Comparison of ENCODE assay signal across 9 mouse cellular contexts in genomic region chr11:54903339-54903738, GRCm38 (mm10). TPM values are rescaled to one million over a fixed set of nuclear protein-coding genes. Genes with fewer than 3 reads are reported as not detected.
DNase-seq lines count a peak whose midpoint lies in the region; ATAC-seq and TF ChIP-seq lines count a peak whose summit lies in the region.
"Had no signal": no experiment of that assay in that cellular context is flagged by ENCODE, and none has a peak within 500 bp of the region (broad histone marks: within the 10 kb centered on the region; RNA-seq: fewer than 3 reads in every experiment).

No protein-coding gene starts in this region.

- peaks cover 28% of the 10 kb centered on the region for H3K4me1 ChIP-seq in heart, embryonic 11.5 days (ENCODE audit: control insufficient read depth, insufficient read depth, low read length)
- H3K4me1 ChIP-seq in bone marrow macrophage, adult 2 months (ENCODE audit: control insufficient read depth, insufficient read depth, low read length): peaks cover 13% of the 10 kb centered on the region
- 0 out of 2 replicates have a peak, but pooled peaks cover 2% of the 10 kb centered on the region for H3K4me1 ChIP-seq in hindbrain, embryonic 11.5 days (replicated peaks; ENCODE audit: control insufficient read depth, insufficient read depth, low read length)
- H3K4me1 ChIP-seq in liver, postnatal 0 days (ENCODE audit: insufficient read depth): peaks cover 13% of the 10 kb centered on the region

- no peaks in the 10 kb centered on the region for H3K9me3 ChIP-seq in heart, embryonic 11.5 days (replicated peaks; ENCODE audit: control insufficient read depth, low read length)
- H3K9me3 ChIP-seq in hindbrain, embryonic 11.5 days (ENCODE audit: control insufficient read depth, low read length): no peaks in the 10 kb centered on the region
- H3K9me3 ChIP-seq in liver, postnatal 0 days (ENCODE audit: low read length): no peaks in the 10 kb centered on the region

- no peak for TF ChIP-seq CTCF in bone marrow macrophage, adult 2 months (IDR thresholded peaks at IDR 0.05; ENCODE audit: low read depth, low read length)
- TF ChIP-seq CTCF in liver, postnatal 0 days (IDR thresholded peaks at IDR 0.05; ENCODE audit: low read depth): no peak

- ATAC-seq in heart, embryonic 11.5 days (replicated peaks; ENCODE audit: insufficient number of reproducible peaks, low FRiP score, low TSS enrichment): no peak
- no peak for ATAC-seq in hindbrain, embryonic 11.5 days (ENCODE audit: low FRiP score)
- no peak for ATAC-seq in liver, postnatal 0 days

- peak overlapping the region; percentile 83 for H3K9ac ChIP-seq in heart, embryonic 11.5 days (ENCODE audit: low read depth, low read length)
- H3K9ac ChIP-seq in hindbrain, embryonic 11.5 days (ENCODE audit: low read depth, low read length): peak overlapping the region; percentile 49; the same call in 1 of the 2 replicates
- peak overlapping the region; percentile 65 for H3K9ac ChIP-seq in liver, postnatal 0 days (replicated peaks)

- peak overlapping the region; percentile 84 for H3K4me2 ChIP-seq in heart, embryonic 11.5 days
- peak overlapping the region; percentile 53 for H3K4me2 ChIP-seq in hindbrain, embryonic 11.5 days (replicated peaks; ENCODE audit: low read depth, low read length)
- H3K4me2 ChIP-seq in liver, postnatal 0 days (ENCODE audit: low read depth, low read length): peak overlapping the region; percentile 82

- H3K27ac ChIP-seq in heart, embryonic 11.5 days (ENCODE audit: low read depth, low read length): peak overlapping the region; percentile 74
- H3K27ac ChIP-seq in bone marrow macrophage, adult 2 months (ENCODE audit: insufficient read depth, low read depth, low read length): no peak overlapping the region
- H3K27ac ChIP-seq in hindbrain, embryonic 11.5 days (ENCODE audit: low read depth, low read length): no peak overlapping the region
- H3K27ac ChIP-seq in liver, postnatal 0 days (ENCODE audit: low read depth): no peak overlapping the region

- DNase-seq in heart, postnatal 36 days: no peak
- DNase-seq in hindbrain, embryonic 11.5 days (ENCODE audit: low spot score): no peak
- DNase-seq in liver, postnatal 0 days: no peak
- no peak for DNase-seq in urinary bladder, postnatal 10 days (ENCODE audit: low spot score)
- no peak for DNase-seq in cerebellum, postnatal 14 days
- DNase-seq in thymus, postnatal 36 days: no peak
- DNase-seq: B cell, adult 2 months had no signal

- H3K36me3 ChIP-seq in heart, embryonic 11.5 days (ENCODE audit: control insufficient read depth, insufficient read depth, low read length): 0 out of 2 replicates have a peak, but pooled peaks cover 5% of the 10 kb centered on the region
- H3K36me3 ChIP-seq in hindbrain, embryonic 11.5 days (ENCODE audit: control insufficient read depth, insufficient read depth, low read length): no peaks in the 10 kb centered on the region
- H3K36me3 ChIP-seq in liver, postnatal 0 days (replicated peaks; ENCODE audit: insufficient read depth, low read length): no peaks in the 10 kb centered on the region

- intact Hi-C loops in heart, postnatal 36 days (cut with DNase I): no loop called here

- no peak for TF ChIP-seq EP300 in liver, postnatal 0 days (IDR thresholded peaks at IDR 0.05; ENCODE audit: low read depth)

- peak overlapping the region; percentile 65 for H3K4me3 ChIP-seq in heart, embryonic 11.5 days (ENCODE audit: low read depth, low read length)
- 0 out of 2 replicates have a peak overlapping the region, but pooled peaks have one; percentile 35 for H3K4me3 ChIP-seq in bone marrow macrophage, adult 2 months (ENCODE audit: insufficient read depth, low read length)
- H3K4me3 ChIP-seq in hindbrain, embryonic 11.5 days (ENCODE audit: low read depth, low read length): peak overlapping the region; percentile 43
- H3K4me3 ChIP-seq in liver, postnatal 0 days (ENCODE audit: low read depth, low read length): peak overlapping the region; percentile 48

- no peak for TF ChIP-seq POLR2A in bone marrow macrophage, adult 2 months (IDR thresholded peaks at IDR 0.05; ENCODE audit: borderline replicate concordance, low read depth, low read length)

- H3K27me3 ChIP-seq in heart, embryonic 11.5 days (ENCODE audit: control insufficient read depth, insufficient read depth, low read length): no peaks in the 10 kb centered on the region
- H3K27me3 ChIP-seq in hindbrain, embryonic 11.5 days (ENCODE audit: control insufficient read depth, insufficient read depth, low read length): no peaks in the 10 kb centered on the region
- H3K27me3 ChIP-seq in liver, postnatal 0 days (ENCODE audit: insufficient read depth, low read length): no peaks in the 10 kb centered on the region

- WGBS in heart, embryonic 11.5 days (ENCODE audit: insufficient replicate concordance): 45% methylated on average over 5 of the region's 5 CpGs
- WGBS in hindbrain, embryonic 11.5 days: 77% methylated on average over 5 of the region's 5 CpGs
- WGBS in liver, postnatal 0 days (ENCODE audit: insufficient replicate concordance): 69% methylated on average over 5 of the region's 5 CpGs

RNA-seq across cellular contexts. Expression of gene Gpx3, which starts 1.1 kb away (rescaled TPM):
- polyA plus RNA-seq in heart, embryonic 11.5 days (2014; fragmentation: Nextera tagmentation; extraction: Ambion mirVana): 1,579 and 1,713 TPM in 2 replicates
- total RNA-seq in heart, postnatal 36 days (2021): 100 to 1,000 TPM; 189 to 218 TPM
- 10.8 and 13.8 TPM in 2 replicates for polyA plus RNA-seq in bone marrow macrophage, adult 2 months (2012; ENCODE audit: insufficient read depth, insufficient read length, missing spikeins)
- polyA plus RNA-seq in hindbrain, embryonic 11.5 days (2014; fragmentation: Nextera tagmentation; extraction: Ambion mirVana): 91.4 and 114 TPM in 2 replicates
- 29.7 and 30.4 TPM in 2 replicates for polyA plus RNA-seq in liver, postnatal 0 days (2015; fragmentation: Nextera tagmentation; extraction: Ambion mirVana)

RNA-seq across cellular contexts. Expression of gene Hint1, which starts 37.2 kb away (rescaled TPM):
- polyA plus RNA-seq in heart, embryonic 11.5 days (2014; fragmentation: Nextera tagmentation; extraction: Ambion mirVana): 632 and 639 TPM in 2 replicates
- 100 to 1,000 TPM; 292 to 340 TPM for total RNA-seq in heart, postnatal 36 days (2021)
- polyA plus RNA-seq in bone marrow macrophage, adult 2 months (2012; ENCODE audit: insufficient read depth, insufficient read length, missing spikeins): 324 and 359 TPM in 2 replicates
- polyA plus RNA-seq in hindbrain, embryonic 11.5 days (2014; fragmentation: Nextera tagmentation; extraction: Ambion mirVana): 654 and 669 TPM in 2 replicates
- polyA plus RNA-seq in liver, postnatal 0 days (2015; fragmentation: Nextera tagmentation; extraction: Ambion mirVana): 791 and 898 TPM in 2 replicates

RNA-seq across cellular contexts. Expression of gene Lyrm7, which starts 42.6 kb away (rescaled TPM):
- polyA plus RNA-seq in heart, embryonic 11.5 days (2014; fragmentation: Nextera tagmentation; extraction: Ambion mirVana): 16.5 and 19.1 TPM in 2 replicates
- total RNA-seq in heart, postnatal 36 days (2021): 10 to 100 TPM; 37.9 to 39.0 TPM
- 0.67 and 1.7 TPM in 2 replicates for polyA plus RNA-seq in bone marrow macrophage, adult 2 months (2012; ENCODE audit: insufficient read depth, insufficient read length, missing spikeins)
- polyA plus RNA-seq in hindbrain, embryonic 11.5 days (2014; fragmentation: Nextera tagmentation; extraction: Ambion mirVana): 9.7 and 11.2 TPM in 2 replicates
- polyA plus RNA-seq in liver, postnatal 0 days (2015; fragmentation: Nextera tagmentation; extraction: Ambion mirVana): 2.9 and 5.0 TPM in 2 replicates

RNA-seq across cellular contexts. Expression of gene Tnip1, which starts 59.4 kb away (rescaled TPM):
- polyA plus RNA-seq in heart, embryonic 11.5 days (2014; fragmentation: Nextera tagmentation; extraction: Ambion mirVana): 16.0 and 16.8 TPM in 2 replicates
- total RNA-seq in heart, postnatal 36 days (2021): 10 to 100 TPM; 29.2 to 29.4 TPM
- 70.3 and 72.2 TPM in 2 replicates for polyA plus RNA-seq in bone marrow macrophage, adult 2 months (2012; ENCODE audit: insufficient read depth, insufficient read length, missing spikeins)
- polyA plus RNA-seq in hindbrain, embryonic 11.5 days (2014; fragmentation: Nextera tagmentation; extraction: Ambion mirVana): 9.8 and 10.3 TPM in 2 replicates
- 5.2 and 5.3 TPM in 2 replicates for polyA plus RNA-seq in liver, postnatal 0 days (2015; fragmentation: Nextera tagmentation; extraction: Ambion mirVana)

Comparison
In these comparisons a context has a peak if more than half of its experiments do, and no peak if none do; other contexts are left out.
1. RNA of gene Gpx3, which starts 1.1 kb away (polyA plus RNA-seq): 1,579 to 1,713 TPM in heart, embryonic 11.5 days; 91.4 to 114 TPM in hindbrain, embryonic 11.5 days, 29.7 to 30.4 TPM in liver, postnatal 0 days and 10.8 to 13.8 TPM in bone marrow macrophage, adult 2 months; every median in the first group is over 10 times any median in the second.
2. Peak in every context shown above with its lines, with median percentiles within 50 percentile points of each other: H3K4me2 ChIP-seq, H3K4me3 ChIP-seq and H3K9ac ChIP-seq.